Mouse (Mus musculus): ENCODE measurements at regions not wholly inside any gene's neighbourhood (a gene's known extent, or its start where the extent isn't known, plus 50 kb on each side); places are given as distances from the start of the nearest gene placed in this dataset.

- TF ChIP-seq CTCF (conservative IDR thresholded peaks at IDR 0.05; ENCODE audit: insufficient read depth, insufficient read length, low read depth, low read length) (no peak), POLR2A (IDR thresholded peaks at IDR 0.05; ENCODE audit: low read depth, low read length) (no peak)
These were observed 63.7 kb upstream of the Smndc1 start for GRCm38 (mm10) chr19:53454059-53454458.

All from kidney, adult 2 months (tissue).